In the genomic region with DNA sequence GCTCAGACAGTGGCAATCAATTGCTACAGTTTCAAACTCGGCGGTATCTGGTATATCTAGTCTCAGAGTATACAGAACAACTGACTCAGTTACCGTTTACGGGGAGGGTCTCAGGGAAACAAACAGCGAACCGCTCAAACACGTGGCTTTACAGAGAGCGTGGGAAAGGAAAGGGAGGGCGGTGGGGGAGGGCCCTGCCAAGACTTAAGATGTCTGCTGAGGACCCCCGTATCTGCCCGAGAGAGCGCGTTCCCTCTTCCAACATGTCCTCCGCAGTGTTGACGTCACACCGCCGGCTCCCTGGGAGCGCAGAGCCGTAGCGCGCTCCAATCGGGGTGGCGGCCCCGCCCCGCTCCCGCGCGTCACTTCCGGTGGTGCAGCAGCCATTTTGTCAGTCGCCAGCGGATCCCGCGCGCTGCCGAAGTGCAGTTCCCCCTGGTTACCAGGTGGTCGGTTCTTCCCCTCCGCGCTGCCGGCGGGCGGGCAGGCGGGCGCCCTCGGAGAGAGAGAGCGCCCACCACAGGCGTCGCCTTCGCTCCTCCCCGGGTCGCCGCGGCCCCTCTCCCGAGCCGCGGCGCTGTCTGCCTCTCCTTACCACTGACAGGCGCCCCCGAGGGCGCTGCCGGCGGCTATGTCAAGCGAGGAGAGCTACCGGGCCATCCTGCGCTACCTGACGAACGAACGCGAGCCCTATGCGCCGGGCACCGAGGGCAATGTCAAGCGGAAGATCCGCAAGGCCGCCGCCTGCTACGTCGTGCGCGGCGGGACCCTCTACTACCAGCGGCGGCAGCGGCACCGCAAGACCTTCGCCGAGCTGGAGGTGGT, we compare ENCODE assay signal across 8 mouse cellular contexts. TPM values are rescaled to one million over a fixed set of nuclear protein-coding genes. Genes with fewer than 3 reads are reported as not detected.
DNase-seq lines count a peak whose midpoint lies in the region; ATAC-seq lines count a peak whose summit lies in the region.

Zbtb11 (plus strand) TSS at position 453 of the 825 bp plus-strand sequence.

- no peaks in the 10 kb centered on the region for H3K27me3 ChIP-seq in heart, embryonic 10.5 days (ENCODE audit: insufficient read depth, poor library complexity, severe bottlenecking)
- H3K27me3 ChIP-seq in kidney, embryonic 15.5 days: no peaks in the 10 kb centered on the region

- WGBS in heart, embryonic 10.5 days: under 1% methylated on average over 78 of the region's 86 CpGs
- under 1% methylated on average over 77 of the region's 86 CpGs for WGBS in kidney, embryonic 15.5 days

- peak within 1 kb of the TSS; percentile 88 for H3K27ac ChIP-seq in heart, embryonic 10.5 days
- H3K27ac ChIP-seq in kidney, embryonic 15.5 days: peak within 1 kb of the TSS; percentile 84

- peaks cover 44% of the 10 kb centered on the region for H3K36me3 ChIP-seq in heart, embryonic 10.5 days
- peaks cover 48% of the 10 kb centered on the region for H3K36me3 ChIP-seq in kidney, embryonic 15.5 days

- peak within 1 kb of the TSS; percentile 98 for H3K4me3 ChIP-seq in heart, embryonic 10.5 days
- H3K4me3 ChIP-seq in kidney, embryonic 15.5 days (replicated peaks): peak within 1 kb of the TSS; percentile 100

- H3K4me1 ChIP-seq in heart, embryonic 10.5 days: peaks cover 12% of the 10 kb centered on the region; the same call in 1 of the 2 replicates
- peaks cover 42% of the 10 kb centered on the region for H3K4me1 ChIP-seq in kidney, embryonic 15.5 days

- peak within 1 kb of the TSS; percentile 80 for H3K4me2 ChIP-seq in kidney, embryonic 15.5 days

- peak within 1 kb of the TSS; percentile 99 for H3K9ac ChIP-seq in kidney, embryonic 15.5 days

- DNase-seq in B cell, adult 2 months: peak; percentile 100
- DNase-seq in brain, adult 2 months (ENCODE audit: low read depth, low spot score): peak; percentile 100
- peak; percentile 99 for DNase-seq in heart, embryonic 10.5 days (ENCODE audit: low spot score)
- DNase-seq in liver: peak; percentile 98
- DNase-seq in spleen, postnatal 4 days (ENCODE audit: low spot score in 2 of 2): peak; percentile 99 to 100

- ATAC-seq in erythroblast, adult 5-6 weeks (replicated peaks; ENCODE audit: low FRiP score, poor library complexity, severe bottlenecking): peak; percentile 91
- ATAC-seq in kidney, embryonic 15.5 days (replicated peaks; ENCODE audit: low FRiP score): peak; percentile 98
- peak; percentile 94 for ATAC-seq in monocyte, adult 5-6 weeks (replicated peaks; ENCODE audit: insufficient number of reproducible peaks, low FRiP score, low TSS enrichment, poor library complexity, severe bottlenecking)

- no peaks in the 10 kb centered on the region for H3K9me3 ChIP-seq in heart, embryonic 10.5 days
- no peaks in the 10 kb centered on the region for H3K9me3 ChIP-seq in kidney, embryonic 15.5 days (replicated peaks)

RNA-seq across cellular contexts. Expression of gene Zbtb11, which starts in this region (rescaled TPM):
- 21.1 and 24.5 TPM in 2 replicates for total RNA-seq in erythroblast, adult 5-6 weeks (2015; ENCODE audit: low replicate concordance)
- total RNA-seq in erythroblast, adult 5-6 weeks (2017; ENCODE audit: low replicate concordance): 33.2 and 35.2 TPM in 2 replicates
- polyA plus RNA-seq in heart, embryonic 10.5 days (2016; fragmentation: Nextera tagmentation; extraction: Ambion mirVana): 14.3 and 14.6 TPM in 2 replicates
- 19.5 and 19.9 TPM in 2 replicates for polyA plus RNA-seq in kidney, embryonic 15.5 days (2015; fragmentation: Nextera tagmentation; extraction: Ambion mirVana)
- 40.7 to 58.5 TPM (median 42.8 TPM) in 3 replicates for total RNA-seq in monocyte, adult 5-6 weeks (2017)

Comparison
In these comparisons a context has a peak if more than half of its experiments do, and no peak if none do; other contexts are left out.
1. Peak in every context shown above with its lines: DNase-seq, ATAC-seq, H3K4me3 ChIP-seq and H3K27ac ChIP-seq.